Mouse (Mus musculus) erythroblast, embryonic 14.5 days (primary cell): ENCODE measurements at regions not wholly inside any gene's neighbourhood (a gene's known extent, or its start where the extent isn't known, plus 50 kb on each side); places are given as distances from the start of the nearest gene placed in this dataset.

Experiments
- H3K27me3 ChIP-seq: 2 replicates; pipeline ENCODE4 v1.6.1; 2012; ENCODE audit warnings: inconsistent platforms; ENCODE audit not compliant: control insufficient read depth
- H3K36me3 ChIP-seq: 2 replicates; pipeline ENCODE4 v1.6.1; 2012; ENCODE audit warnings: mild to moderate bottlenecking, inconsistent platforms; ENCODE audit not compliant: control insufficient read depth
- H3K4me1 ChIP-seq: 2 replicates; pipeline ENCODE4 v1.6.1; 2012; ENCODE audit warnings: inconsistent platforms; ENCODE audit not compliant: control insufficient read depth
- H3K4me3 ChIP-seq: replicated peaks from 2 replicates; pipeline ENCODE3; 2012; ENCODE audit warnings: moderate library complexity, mild to moderate bottlenecking, inconsistent platforms
- H3K9me3 ChIP-seq: 2 replicates; pipeline ENCODE4 v1.6.1; 2012; ENCODE audit warnings: low read length, inconsistent platforms, mixed read lengths; ENCODE audit not compliant: control insufficient read depth
- GATA1 ChIP-seq: IDR thresholded peaks from 2 replicates; pipeline ENCODE4 v1.6.1; 2012; ENCODE audit warnings: low read length, inconsistent platforms, mixed read lengths
- TAL1 ChIP-seq: IDR thresholded peaks from 3 replicates; pipeline ENCODE4 v1.6.1; 2012; ENCODE audit warnings: low read length, inconsistent platforms, mixed read lengths

DNA sequence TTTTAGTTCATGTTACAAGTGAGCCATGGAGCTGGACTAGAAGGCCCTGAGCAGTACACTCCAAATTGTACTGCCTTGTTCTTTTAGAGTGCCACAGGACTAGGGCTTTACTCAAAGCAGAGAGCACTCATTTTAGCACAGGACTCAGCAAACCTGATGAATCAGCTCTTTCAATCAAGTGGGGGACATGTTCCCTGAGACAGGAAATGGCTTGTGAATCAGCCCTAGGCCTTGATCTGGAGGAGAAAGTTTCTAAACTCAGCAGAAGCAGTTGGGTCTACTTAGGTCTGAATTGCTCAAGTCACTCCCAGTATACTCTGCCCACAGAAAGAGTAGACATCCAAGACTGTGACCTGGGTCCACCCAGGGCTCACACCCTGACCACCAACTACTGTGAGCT, 341.1 kb downstream of the Adra2a start:
- Histone ChIP-seq H3K4me3 (no peak overlapping the region), H3K36me3 (no peaks in the 10 kb centered on the region), H3K27me3 (no peaks in the 10 kb centered on the region), H3K9me3 (peaks cover 4% of the 10 kb centered on the region; the same call in 1 of the 2 replicates), H3K4me1 (no peaks in the 10 kb centered on the region)
- TF ChIP-seq TAL1 (no peak), GATA1 (no peak)

DNA sequence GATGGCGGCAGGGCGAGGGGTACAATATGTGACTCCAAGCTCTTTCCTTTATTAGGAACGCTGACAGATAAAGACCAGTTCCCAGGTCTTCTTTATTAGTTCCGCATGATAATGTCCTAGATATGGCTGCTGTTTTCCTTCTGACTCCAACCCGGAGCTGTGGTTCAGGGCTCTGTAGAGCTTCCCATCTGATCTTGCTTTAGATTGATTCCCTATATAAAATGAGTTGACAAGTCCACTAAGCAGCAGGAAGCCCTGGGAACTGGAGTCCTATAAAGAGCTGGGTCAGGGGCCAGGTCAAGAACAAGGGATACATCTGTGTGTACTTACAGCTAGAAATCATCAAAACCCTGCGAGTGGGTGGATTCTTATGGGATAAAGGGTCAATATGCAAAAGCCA, 347.5 kb downstream of the Adra2a start:
- Histone ChIP-seq H3K27me3 (no peaks in the 10 kb centered on the region), H3K4me1 (no peaks in the 10 kb centered on the region), H3K9me3 (peaks cover 3% of the 10 kb centered on the region; the same call in 1 of the 2 replicates), H3K4me3 (no peak overlapping the region), H3K36me3 (no peaks in the 10 kb centered on the region)
- TF ChIP-seq GATA1 (no peak), TAL1 (no peak)

DNA sequence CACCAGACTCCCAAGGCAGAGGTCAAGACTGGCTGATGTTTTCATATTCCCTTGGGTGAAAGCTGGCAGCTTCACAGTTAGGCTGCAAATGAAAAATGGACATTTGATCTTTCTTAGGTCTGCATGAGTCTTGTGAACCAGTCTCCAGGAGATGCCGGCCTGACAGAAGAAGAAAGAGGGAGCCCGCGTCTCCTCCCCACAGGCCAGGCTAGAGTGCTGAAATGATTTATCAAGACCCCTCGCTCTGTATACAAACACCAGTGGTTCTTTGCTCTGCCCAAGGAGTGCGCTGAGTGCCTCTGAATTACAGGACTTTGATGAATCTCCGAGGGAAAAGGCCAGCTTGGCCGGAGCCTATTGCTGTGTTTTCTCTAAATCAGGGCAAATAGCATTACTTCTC, 355.7 kb downstream of the Adra2a start:
- TF ChIP-seq TAL1 (no peak), GATA1 (no peak)
- no peaks in the 10 kb centered on the region for H3K4me1 ChIP-seq
- no peaks in the 10 kb centered on the region for H3K27me3 ChIP-seq
- H3K36me3 ChIP-seq, result no peaks in the 10 kb centered on the region
- no peak overlapping the region for H3K4me3 ChIP-seq
- H3K9me3 ChIP-seq, result peaks cover 15% of the 10 kb centered on the region

- Histone ChIP-seq H3K27me3 (no peaks in the 10 kb centered on the region), H3K36me3 (no peaks in the 10 kb centered on the region)
- no peak for TF ChIP-seq TAL1
- TF ChIP-seq GATA1, result no peak
These were observed 364.0 kb downstream of the Adra2a start for GRCm38 (mm10) chr19:54407904-54408303.

GRCm38 (mm10) chr19:54429062-54429461, 385.1 kb downstream of the Adra2a start:
- no peaks in the 10 kb centered on the region for H3K27me3 ChIP-seq
- H3K4me1 ChIP-seq, result no peaks in the 10 kb centered on the region
- H3K9me3 ChIP-seq, result peaks cover 6% of the 10 kb centered on the region
- TF ChIP-seq GATA1 (no peak), TAL1 (no peak)
- no peaks in the 10 kb centered on the region for H3K36me3 ChIP-seq
- H3K4me3 ChIP-seq, result no peak overlapping the region

More at GRCm38 (mm10) chr19:54407904-54408303, 364.0 kb downstream of the Adra2a start:
- H3K4me1 ChIP-seq, result no peaks in the 10 kb centered on the region
- H3K9me3 ChIP-seq, result peaks cover 23% of the 10 kb centered on the region
- no peak overlapping the region for H3K4me3 ChIP-seq

- no peak for TF ChIP-seq TAL1
- no peak for TF ChIP-seq GATA1
These were observed 396.8 kb downstream of the Adra2a start for GRCm38 (mm10) chr19:54440713-54441112.

DNA sequence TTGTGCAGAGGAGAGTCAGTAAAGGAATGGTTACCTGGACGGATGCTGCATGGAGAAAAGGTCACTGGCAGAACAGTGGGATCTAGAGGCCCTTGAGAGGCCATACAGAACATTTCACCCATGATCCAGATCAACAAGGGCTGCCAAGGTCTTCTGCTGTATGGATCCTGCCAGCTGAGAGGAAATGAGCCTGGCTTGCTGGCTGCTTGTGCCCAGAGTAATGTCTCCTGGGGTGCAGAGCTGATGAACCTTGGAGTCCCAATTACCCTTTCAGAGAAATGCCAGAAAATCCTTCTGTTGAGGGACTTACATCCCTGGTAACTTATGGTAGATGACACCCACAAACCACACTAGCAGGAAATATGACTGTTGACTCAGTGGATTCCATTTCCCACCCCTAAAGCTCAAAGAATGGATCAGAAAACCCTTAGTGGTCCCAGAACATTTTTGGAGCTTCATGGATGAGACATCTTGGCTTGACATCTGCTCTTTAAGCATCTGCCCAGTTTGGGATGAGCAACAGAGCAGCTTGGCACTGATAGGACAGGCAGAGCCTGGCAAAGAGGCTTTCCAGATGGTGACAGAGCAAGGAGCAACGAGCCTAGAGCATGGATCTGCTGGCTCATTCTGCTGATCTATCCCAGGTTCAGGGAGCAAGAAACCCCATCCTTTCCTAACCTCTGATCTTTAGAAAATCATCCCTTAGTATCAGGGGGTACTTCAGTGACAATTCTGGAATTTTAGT, 416.6 kb downstream of the Adra2a start:
- Histone ChIP-seq H3K36me3 (no peaks in the 10 kb centered on the region), H3K4me1 (no peaks in the 10 kb centered on the region), H3K27me3 (no peaks in the 10 kb centered on the region), H3K9me3 (no peaks in the 10 kb centered on the region; the same call in 1 of the 2 replicates), H3K4me3 (no peak overlapping the region)
- TF ChIP-seq TAL1 (no peak), GATA1 (no peak)

More at GRCm38 (mm10) chr19:54440713-54441112, 396.8 kb downstream of the Adra2a start:
- Histone ChIP-seq H3K27me3 (no peaks in the 10 kb centered on the region), H3K36me3 (no peaks in the 10 kb centered on the region), H3K9me3 (peaks cover 6% of the 10 kb centered on the region; the same call in 1 of the 2 replicates), H3K4me1 (no peaks in the 10 kb centered on the region), H3K4me3 (no peak overlapping the region)

DNA sequence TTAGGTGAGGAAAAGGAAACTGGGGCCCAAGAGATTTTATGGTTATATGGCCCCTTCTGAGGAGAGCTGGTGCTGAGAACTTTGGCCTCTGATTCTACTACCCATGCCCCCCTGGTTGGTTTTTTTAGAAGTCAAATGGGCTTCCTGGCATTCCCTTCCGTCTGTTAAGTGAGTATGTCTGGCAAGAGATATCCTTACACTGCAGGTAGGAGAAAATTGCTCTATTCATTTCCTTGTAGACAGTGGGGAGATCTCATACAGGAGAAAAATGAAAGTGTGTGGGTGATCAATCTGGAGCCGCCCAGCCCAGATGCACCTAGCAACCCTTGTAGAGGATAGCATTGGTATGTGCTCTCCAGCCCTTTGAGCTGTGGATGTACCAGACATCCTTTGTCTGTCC, 418.5 kb downstream of the Adra2a start:
- H3K4me3 ChIP-seq, result no peak overlapping the region
- no peaks in the 10 kb centered on the region for H3K27me3 ChIP-seq
- TF ChIP-seq TAL1, result no peak
- TF ChIP-seq GATA1, result no peak
- H3K9me3 ChIP-seq, result no peaks in the 10 kb centered on the region; the same call in 1 of the 2 replicates
- no peaks in the 10 kb centered on the region for H3K36me3 ChIP-seq
- no peaks in the 10 kb centered on the region for H3K4me1 ChIP-seq

- no peaks in the 10 kb centered on the region for H3K4me1 ChIP-seq
- H3K9me3 ChIP-seq, result peaks cover 3% of the 10 kb centered on the region; the same call in 1 of the 2 replicates
- H3K36me3 ChIP-seq, result no peaks in the 10 kb centered on the region
- no peak for TF ChIP-seq GATA1
- no peak for TF ChIP-seq TAL1
- H3K4me3 ChIP-seq, result no peak overlapping the region
- no peaks in the 10 kb centered on the region for H3K27me3 ChIP-seq
These were observed 426.1 kb downstream of the Adra2a start for GRCm38 (mm10) chr19:54470034-54470433.
